Mouse (Mus musculus) urinary bladder, postnatal 10 days (tissue): ENCODE results near the gene Gm28042.
A peak's percentile ranks its signal among the peaks of the same experiment; 100 is the strongest.

Source experiments
- DNase-seq: peaks from one replicate; pipeline ENCODE4 v3.0.0; 2022; ENCODE audit warnings: low spot score

Gene Gm28042

GRCm38 (mm10) chr2:120026984-120027949, at the start of gene Gm28042, which contains the start of gene Jmjd7:
Gene Gm28042, plus strand, starts transcription at chr2:120027493.
Gene Jmjd7, plus strand, starts transcription at chr2:120027483.
- DNase-seq = peak; percentile 70

- no peak for DNase-seq
Observed at GRCm38 (mm10) chr2:119980343-119980986, 46.8 kb upstream of the Gm28042 start.

GRCm38 (mm10) chr2:119981631-119982030, 45.7 kb upstream of the Gm28042 start:
- DNase-seq = no peak

GRCm38 (mm10) chr2:119985871-119986270, 41.4 kb upstream of the Gm28042 start:
- no peak for DNase-seq

GRCm38 (mm10) chr2:119986369-119986768, 40.9 kb upstream of the Gm28042 start:
- DNase-seq = no peak

GRCm38 (mm10) chr2:119987441-119987840, 39.9 kb upstream of the Gm28042 start:
- DNase-seq = no peak

- no peak for DNase-seq
Observed at GRCm38 (mm10) chr2:119988952-119989351, 38.3 kb upstream of the Gm28042 start.

- DNase-seq = no peak
Observed at GRCm38 (mm10) chr2:119990881-119991280, 36.4 kb upstream of the Gm28042 start.

- no peak for DNase-seq
Observed at GRCm38 (mm10) chr2:119992349-119992748, 34.9 kb upstream of the Gm28042 start.

GRCm38 (mm10) chr2:119993515-119993914, 33.8 kb upstream of the Gm28042 start:
- no peak for DNase-seq

- DNase-seq = no peak
Observed at GRCm38 (mm10) chr2:119994839-119995238, 32.5 kb upstream of the Gm28042 start.

GRCm38 (mm10) chr2:119995391-119996281, 31.7 kb upstream of the Gm28042 start:
- no peak for DNase-seq

GRCm38 (mm10) chr2:119997354-119997753, 29.9 kb upstream of the Gm28042 start:
- DNase-seq = no peak

- no peak for DNase-seq
Observed at GRCm38 (mm10) chr2:119999731-120000130, 27.6 kb upstream of the Gm28042 start.

GRCm38 (mm10) chr2:120000882-120001584, 26.3 kb upstream of the Gm28042 start:
- DNase-seq = no peak

GRCm38 (mm10) chr2:120001956-120002355, 25.3 kb upstream of the Gm28042 start:
- no peak for DNase-seq

GRCm38 (mm10) chr2:120003970-120004369, 23.3 kb upstream of the Gm28042 start:
- no peak for DNase-seq

GRCm38 (mm10) chr2:120006696-120007095, 20.6 kb upstream of the Gm28042 start:
- DNase-seq = no peak

GRCm38 (mm10) chr2:120007680-120008210, 19.5 kb upstream of the Gm28042 start:
- DNase-seq = no peak

- DNase-seq = no peak
Observed at GRCm38 (mm10) chr2:120008672-120009071, 18.6 kb upstream of the Gm28042 start.
